Mouse (Mus musculus): ENCODE data around the gene Spag8.
A peak's percentile ranks its signal among the peaks of the same experiment; 100 is the strongest.

Gene Spag8

GRCm38 (mm10) chr4:43653161-43654015, at the start of gene Spag8:
Gene Spag8 (minus strand): TSS chr4:43653594.
- no peak for DNase-seq (ENCODE audit: low spot score in 2 of 2)

GRCm38 (mm10) chr4:43700707-43701106, 47.3 kb upstream of the Spag8 start, which contains the start of gene Olfr70:
Gene Olfr70 (minus strand): TSS chr4:43700807.
- no peak for DNase-seq (ENCODE audit: low spot score in 2 of 2)

GRCm38 (mm10) chr4:43696561-43696960, 43.2 kb upstream of the Spag8 start:
- no peak for DNase-seq (ENCODE audit: low spot score in 2 of 2)

GRCm38 (mm10) chr4:43695249-43695671, 41.9 kb upstream of the Spag8 start:
- DNase-seq (ENCODE audit: low spot score in 2 of 2): peak; percentile 22 to 68

GRCm38 (mm10) chr4:43694439-43695248, 41.2 kb upstream of the Spag8 start:
- no peak for DNase-seq (ENCODE audit: low spot score in 2 of 2)

GRCm38 (mm10) chr4:43693806-43694241, 40.4 kb upstream of the Spag8 start:
- DNase-seq (ENCODE audit: low spot score in 2 of 2): peak; percentile 17 to 58

- no peak for DNase-seq (ENCODE audit: low spot score in 2 of 2)
These were observed 37.6 kb upstream of the Spag8 start for GRCm38 (mm10) chr4:43691026-43691425.

- no peak for DNase-seq (ENCODE audit: low spot score in 2 of 2)
These were observed 36.6 kb upstream of the Spag8 start for GRCm38 (mm10) chr4:43690021-43690420.

GRCm38 (mm10) chr4:43679416-43680043, 26.1 kb upstream of the Spag8 start:
- DNase-seq (ENCODE audit: low spot score in 2 of 2): no peak

- no peak for DNase-seq (ENCODE audit: low spot score in 2 of 2)
These were observed 25.1 kb upstream of the Spag8 start for GRCm38 (mm10) chr4:43678541-43678940.

- DNase-seq (ENCODE audit: low spot score in 2 of 2): no peak
These were observed 22.2 kb upstream of the Spag8 start for GRCm38 (mm10) chr4:43675608-43676007.

GRCm38 (mm10) chr4:43674974-43675373, 21.6 kb upstream of the Spag8 start:
- no peak for DNase-seq (ENCODE audit: low spot score in 2 of 2)

- no peak for DNase-seq (ENCODE audit: low spot score in 2 of 2)
These were observed 20.3 kb upstream of the Spag8 start for GRCm38 (mm10) chr4:43673703-43674102.

- DNase-seq (ENCODE audit: low spot score in 2 of 2): peak; percentile 76 to 86
These were observed 18.7 kb upstream of the Spag8 start for GRCm38 (mm10) chr4:43672070-43672469.

GRCm38 (mm10) chr4:43669428-43669794, 16.0 kb upstream of the Spag8 start:
- peak in 1 of 2 experiments; percentile 57 for DNase-seq (ENCODE audit: low spot score in 2 of 2)

- DNase-seq (ENCODE audit: low spot score in 2 of 2): peak; percentile 83 to 91
These were observed 15.5 kb upstream of the Spag8 start, which contains the start of the genes Tmem8b and Fam221b for GRCm38 (mm10) chr4:43668782-43669427. Gene Tmem8b (plus strand): TSS chr4:43668971. Gene Fam221b (minus strand): TSS chr4:43669145.

GRCm38 (mm10) chr4:43666412-43666811, 13.0 kb upstream of the Spag8 start:
- no peak for DNase-seq (ENCODE audit: low spot score in 2 of 2)

GRCm38 (mm10) chr4:43657146-43657545, 3.8 kb upstream of the Spag8 start:
- no peak for DNase-seq (ENCODE audit: low spot score in 2 of 2)

GRCm38 (mm10) chr4:43656339-43657109, 3.1 kb upstream of the Spag8 start, which contains the start of gene Hint2:
Gene Hint2 (minus strand): TSS chr4:43656466.
- DNase-seq (ENCODE audit: low spot score in 2 of 2): peak; percentile 87 to 90

- no peak for DNase-seq (ENCODE audit: low spot score in 2 of 2)
These were observed 2.4 kb upstream of the Spag8 start for GRCm38 (mm10) chr4:43655656-43656338.
